Mouse (Mus musculus) forebrain, embryonic 16.5 days (tissue): ENCODE measurements around the gene Tenm4. TPM values are rescaled to one million over a fixed set of nuclear protein-coding genes. Genes with fewer than 3 reads are reported as not detected.

Source experiments
- ATAC-seq: fragments of 200-750 bp; cut with Nextera tagmentation; 2 replicates; pipeline ENCODE4 v1.8.0; 2017; ENCODE audit warnings: mild to moderate bottlenecking, moderate library complexity
- H3K27ac ChIP-seq: fragments of 300-500 bp; sonication (generic); 2 replicates; pipeline ENCODE4 v1.5.1; 2014; ENCODE audit warnings: low read length, control low read depth
- H3K27me3 ChIP-seq: fragments of 300-500 bp; sonication (generic); replicated peaks from 2 replicates; pipeline ENCODE4 v1.6.1; 2014; ENCODE audit warnings: low read length; ENCODE audit not compliant: control insufficient read depth, insufficient read depth
- H3K36me3 ChIP-seq: fragments of 300-500 bp; sonication (generic); 2 replicates; pipeline ENCODE4 v1.6.1; 2014; ENCODE audit not compliant: control insufficient read depth, insufficient read depth
- H3K4me1 ChIP-seq: fragments of 300-500 bp; sonication (generic); replicated peaks from 2 replicates; pipeline ENCODE4 v1.6.1; 2014; ENCODE audit warnings: low read length; ENCODE audit not compliant: control insufficient read depth, insufficient read depth
- H3K4me2 ChIP-seq: fragments of 300-500 bp; sonication (generic); 2 replicates; pipeline ENCODE4 v1.6.1; 2014; ENCODE audit warnings: mild to moderate bottlenecking, low read length, control low read depth
- H3K4me3 ChIP-seq: fragments of 300-500 bp; sonication (generic); replicated peaks from 2 replicates; pipeline ENCODE4 v1.5.1; 2014; ENCODE audit warnings: mild to moderate bottlenecking, low read length, control low read depth
- H3K9ac ChIP-seq: fragments of 300-500 bp; sonication (generic); replicated peaks from 2 replicates; pipeline ENCODE4 v1.6.1; 2014; ENCODE audit warnings: low read depth, low read length, control low read depth
- H3K9me3 ChIP-seq: fragments of 300-500 bp; sonication (generic); 2 replicates; pipeline ENCODE4 v1.6.1; 2016; ENCODE audit warnings: low read length; ENCODE audit not compliant: control insufficient read depth
- WGBS: fragments of 180-500 bp; shearing (Covaris S2); extraction: QIAGEN DNeasy Blood & Tissue Kit; methylation state at CpG from one replicate; pipeline ENCODE4 v1.1.7; 2014; 5-methylcytosine and 5-hydroxymethylcytosine counted together
- polyA plus RNA-seq: library from polyadenylated mRNA; unstranded; fragments of >200 nt; fragmentation: Nextera tagmentation; extraction: Ambion mirVana; gene quantifications from 2 replicates; pipeline ENCODE4 v1.2.1, GENCODE M21; 2015

The Tenm4 gene
- polyA plus RNA-seq, 1 experiment from 2014 or later, result 105 TPM

GRCm38 (mm10) chr7:96657857-96658580 is 487.0 kb downstream of the Tenm4 start:
- H3K4me2 ChIP-seq, result no peak overlapping the region
- H3K9ac ChIP-seq, result no peak overlapping the region
- H3K4me3 ChIP-seq, result no peak overlapping the region
- no peak overlapping the region for H3K27ac ChIP-seq
- H3K36me3 ChIP-seq, result no peaks in the 10 kb centered on the region
- ATAC-seq, result no peak
- no peaks in the 10 kb centered on the region for H3K9me3 ChIP-seq
- H3K4me1 ChIP-seq, result peaks cover 25% of the 10 kb centered on the region
- H3K27me3 ChIP-seq, result no peaks in the 10 kb centered on the region
- 73% methylated on average over 11 of the region's 11 CpGs for WGBS

DNA sequence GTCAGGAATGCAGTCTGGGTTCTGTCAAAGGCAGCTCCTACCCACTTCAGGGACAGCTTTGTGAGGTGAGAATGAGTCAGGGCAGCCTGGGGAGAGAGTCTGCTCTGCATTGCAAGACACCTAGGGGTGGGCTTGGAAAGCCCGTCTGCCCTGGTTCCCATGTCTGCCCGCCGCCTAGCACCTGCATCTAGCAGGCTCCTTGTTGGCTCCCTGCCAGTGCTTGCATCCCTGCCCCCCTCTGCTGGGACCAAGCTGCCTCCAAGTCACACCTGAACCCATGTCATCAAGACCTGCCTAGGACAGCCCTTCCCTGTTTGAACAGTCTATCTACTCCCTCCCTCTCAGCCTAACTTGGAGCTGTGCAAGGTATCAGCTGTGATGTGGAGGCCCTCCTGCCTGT is 489.9 kb downstream of the Tenm4 start:
- H3K36me3 ChIP-seq, result no peaks in the 10 kb centered on the region
- H3K4me2 ChIP-seq, result no peak overlapping the region
- no peak overlapping the region for H3K27ac ChIP-seq
- peak; percentile 34 for ATAC-seq
- H3K9me3 ChIP-seq, result no peaks in the 10 kb centered on the region
- H3K4me3 ChIP-seq, result no peak overlapping the region
- no peak overlapping the region for H3K9ac ChIP-seq
- 50% methylated on average over 3 of the region's 3 CpGs for WGBS
- H3K27me3 ChIP-seq, result no peaks in the 10 kb centered on the region
- H3K4me1 ChIP-seq, result peaks cover 27% of the 10 kb centered on the region

DNA sequence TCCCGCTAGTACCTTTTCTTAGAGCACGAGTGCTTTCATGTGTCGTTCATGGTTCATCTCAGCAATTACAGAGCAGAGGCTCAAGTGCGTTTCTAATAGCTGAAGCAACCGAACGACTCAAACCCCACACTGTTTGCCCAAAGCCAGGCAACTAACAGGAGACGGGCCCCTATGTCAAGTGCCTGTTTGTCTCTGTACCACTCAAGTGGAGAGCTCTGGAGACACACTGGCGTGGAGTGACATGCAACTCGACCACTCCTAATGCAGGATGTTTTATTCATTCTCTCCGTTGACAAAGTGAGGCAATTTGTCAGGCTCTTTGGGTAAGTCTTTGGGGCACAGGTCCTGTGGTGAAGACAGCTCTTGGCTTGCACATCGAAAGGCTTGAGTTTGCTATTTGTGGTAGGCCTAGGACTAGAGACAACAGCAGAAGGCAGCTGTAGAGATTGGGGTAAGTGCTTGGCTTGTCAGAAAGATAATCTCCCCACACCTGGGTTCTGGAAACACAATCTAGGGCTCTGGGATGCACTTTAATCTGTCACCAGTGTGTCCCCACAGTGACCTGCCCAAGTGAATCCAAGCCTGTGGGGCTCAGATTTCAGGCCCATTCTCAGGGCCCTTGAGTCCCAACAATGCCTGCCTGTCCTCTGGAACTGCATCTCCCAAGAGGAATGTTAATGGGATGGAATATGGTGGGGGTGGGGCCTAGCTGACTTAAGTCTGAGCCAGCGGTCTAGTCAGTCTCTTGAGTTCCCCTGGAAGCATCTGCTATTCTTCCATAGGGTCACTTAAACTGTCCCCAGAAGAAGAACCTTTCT is 490.5 kb downstream of the Tenm4 start:
- no peak for ATAC-seq
- Histone ChIP-seq H3K4me3 (no peak overlapping the region), H3K27ac (no peak overlapping the region), H3K4me1 (peaks cover 27% of the 10 kb centered on the region), H3K9ac (no peak overlapping the region), H3K27me3 (no peaks in the 10 kb centered on the region), H3K36me3 (no peaks in the 10 kb centered on the region), H3K4me2 (no peak overlapping the region), H3K9me3 (no peaks in the 10 kb centered on the region)
- 59% methylated on average over 12 of the region's 12 CpGs for WGBS

DNA sequence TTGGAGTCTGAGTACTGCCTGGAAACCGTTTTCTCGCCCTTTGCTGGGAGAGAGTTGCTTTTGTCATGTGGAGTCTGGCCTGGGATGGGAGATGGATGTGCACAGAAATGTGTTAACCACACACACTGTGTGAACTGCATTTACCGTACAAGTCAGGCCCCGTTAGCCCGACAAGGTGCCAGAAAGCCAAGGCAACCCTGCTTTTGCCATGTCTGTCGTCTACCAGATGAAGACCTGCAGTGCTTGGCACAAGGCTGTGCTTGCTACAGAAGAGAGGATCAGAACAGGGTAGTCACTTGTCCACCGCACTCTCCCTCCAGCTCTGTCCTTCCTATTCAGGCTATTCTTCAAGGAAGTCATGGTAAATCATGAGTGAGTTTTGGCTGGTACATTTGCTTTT is 492.3 kb downstream of the Tenm4 start:
- H3K27me3 ChIP-seq, result no peaks in the 10 kb centered on the region
- H3K9ac ChIP-seq, result no peak overlapping the region
- no peaks in the 10 kb centered on the region for H3K9me3 ChIP-seq
- peaks cover 20% of the 10 kb centered on the region for H3K4me1 ChIP-seq
- no peaks in the 10 kb centered on the region for H3K36me3 ChIP-seq
- ATAC-seq, result no peak
- no peak overlapping the region for H3K4me3 ChIP-seq
- H3K4me2 ChIP-seq, result no peak overlapping the region
- WGBS, result 57% methylated on average over 7 of the region's 7 CpGs
- H3K27ac ChIP-seq, result peak overlapping the region; percentile 37; the same call in 1 of the 2 replicates

GRCm38 (mm10) chr7:96666366-96666896 is 495.4 kb downstream of the Tenm4 start:
- no peak for ATAC-seq
- H3K27me3 ChIP-seq, result no peaks in the 10 kb centered on the region
- H3K4me2 ChIP-seq, result no peak overlapping the region
- H3K9ac ChIP-seq, result no peak overlapping the region
- H3K9me3 ChIP-seq, result no peaks in the 10 kb centered on the region
- H3K36me3 ChIP-seq, result no peaks in the 10 kb centered on the region
- WGBS, result 86% methylated on average over 8 of the region's 8 CpGs
- peaks cover 14% of the 10 kb centered on the region for H3K4me1 ChIP-seq
- no peak overlapping the region; the same call in 1 of the 2 replicates for H3K27ac ChIP-seq
- no peak overlapping the region for H3K4me3 ChIP-seq

- H3K36me3 ChIP-seq, result no peaks in the 10 kb centered on the region
- no peak overlapping the region for H3K27ac ChIP-seq
- no peak overlapping the region for H3K4me2 ChIP-seq
- WGBS, result 90% methylated on average over 6 of the region's 6 CpGs
- no peaks in the 10 kb centered on the region for H3K9me3 ChIP-seq
- no peak overlapping the region for H3K9ac ChIP-seq
- no peak overlapping the region for H3K4me3 ChIP-seq
- ATAC-seq, result no peak
- H3K4me1 ChIP-seq, result peaks cover 19% of the 10 kb centered on the region
- no peaks in the 10 kb centered on the region for H3K27me3 ChIP-seq
Measured at GRCm38 (mm10) chr7:96667688-96668087, 496.6 kb downstream of the Tenm4 start.

DNA sequence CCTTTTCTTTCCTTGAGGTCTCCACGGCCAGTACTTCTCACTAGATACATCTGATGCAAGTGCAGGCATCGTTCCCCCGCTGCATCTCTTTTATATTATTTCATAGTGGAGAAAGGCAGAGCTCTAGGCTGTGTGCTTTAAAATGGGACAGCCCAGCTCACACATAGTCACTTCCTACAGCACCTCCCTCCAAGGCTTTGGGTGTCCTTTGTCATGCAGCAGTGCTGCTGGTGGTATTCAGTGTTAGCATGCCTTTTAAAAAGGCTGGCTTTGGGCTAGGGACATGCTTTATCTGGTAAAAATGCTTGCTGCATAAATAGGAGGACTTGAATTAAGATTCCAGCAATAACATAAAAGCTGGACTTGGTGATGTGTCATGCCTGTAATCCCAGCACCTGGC is 499.0 kb downstream of the Tenm4 start:
- no peak overlapping the region for H3K9ac ChIP-seq
- WGBS, result 59% methylated on average over 3 of the region's 3 CpGs
- no peak overlapping the region for H3K27ac ChIP-seq
- H3K4me2 ChIP-seq, result no peak overlapping the region
- no peaks in the 10 kb centered on the region for H3K36me3 ChIP-seq
- no peaks in the 10 kb centered on the region for H3K9me3 ChIP-seq
- H3K4me1 ChIP-seq, result peaks cover 16% of the 10 kb centered on the region
- no peak overlapping the region for H3K4me3 ChIP-seq
- ATAC-seq, result no peak
- H3K27me3 ChIP-seq, result no peaks in the 10 kb centered on the region

GRCm38 (mm10) chr7:96672322-96672914 is 501.4 kb downstream of the Tenm4 start:
- peak; percentile 87 for ATAC-seq
- Histone ChIP-seq H3K9me3 (no peaks in the 10 kb centered on the region), H3K27me3 (no peaks in the 10 kb centered on the region), H3K4me1 (peaks cover 22% of the 10 kb centered on the region), H3K36me3 (no peaks in the 10 kb centered on the region), H3K27ac (peak overlapping the region; percentile 48), H3K9ac (no peak overlapping the region), H3K4me2 (no peak overlapping the region), H3K4me3 (no peak overlapping the region)
- WGBS, result 6% methylated on average over 6 of the region's 6 CpGs

- Histone ChIP-seq H3K27ac (no peak overlapping the region), H3K4me1 (peaks cover 25% of the 10 kb centered on the region), H3K36me3 (no peaks in the 10 kb centered on the region), H3K4me3 (no peak overlapping the region), H3K9me3 (no peaks in the 10 kb centered on the region), H3K27me3 (no peaks in the 10 kb centered on the region), H3K4me2 (no peak overlapping the region), H3K9ac (no peak overlapping the region)
- WGBS, result 53% methylated on average over 2 of the region's 2 CpGs
- no peak for ATAC-seq
Measured at GRCm38 (mm10) chr7:96677082-96677481, 506.0 kb downstream of the Tenm4 start.
